Mouse (Mus musculus) forebrain, embryonic 10.5 days (tissue): Measurements from ENCODE around the gene Zfp799. TPM values are rescaled to one million over a fixed set of nuclear protein-coding genes. Genes with fewer than 3 reads are reported as not detected.
A peak's percentile ranks its signal among the peaks of the same experiment; 100 is the strongest.
"Not testable (repeated sequence)": the region's sequence is repeated elsewhere in the genome, so short reads cannot be mapped to it uniquely, and the experiment has no call there.

ENCODE experiments used
- DNase-seq: peaks from one replicate; pipeline ENCODE4 v3.0.0-alpha.2; 2017; ENCODE audit warnings: low spot score; ENCODE audit errors: extremely low spot score
- H3K27ac ChIP-seq: fragments of 300-500 bp; sonication (generic); 2 replicates; pipeline ENCODE4 v1.5.1; 2016; ENCODE audit warnings: mild to moderate bottlenecking
- H3K27me3 ChIP-seq: fragments of 300-500 bp; sonication (generic); 2 replicates; pipeline ENCODE4 v1.6.1; 2016; ENCODE audit warnings: mild to moderate bottlenecking; ENCODE audit not compliant: poor library complexity, severe bottlenecking
- H3K36me3 ChIP-seq: fragments of 300-500 bp; sonication (generic); replicated peaks from 2 replicates; pipeline ENCODE4 v1.6.1; 2016; ENCODE audit warnings: mild to moderate bottlenecking, moderate library complexity
- H3K4me1 ChIP-seq: fragments of 300-500 bp; sonication (generic); 2 replicates; pipeline ENCODE4 v1.6.1; 2016
- H3K4me3 ChIP-seq: fragments of 300-500 bp; sonication (generic); 2 replicates; pipeline ENCODE4 v1.5.1; 2016; ENCODE audit warnings: mild to moderate bottlenecking, moderate library complexity
- H3K9me3 ChIP-seq: fragments of 300-500 bp; sonication (generic); 2 replicates; pipeline ENCODE4 v1.6.1; 2016; ENCODE audit warnings: mild to moderate bottlenecking, moderate library complexity
- WGBS: fragments of 180-500 bp; shearing (Covaris S2); methylation state at CpG from one replicate; pipeline ENCODE4 v1.1.7; 2016; 5-methylcytosine and 5-hydroxymethylcytosine counted together
- polyA plus RNA-seq: library from polyadenylated mRNA; unstranded; fragments of >200 nt; fragmentation: Nextera tagmentation; extraction: Ambion mirVana; gene quantifications from 2 replicates; pipeline ENCODE4 v1.2.1, GENCODE M21; 2016

Gene Zfp799
- polyA plus RNA-seq: 14.2 and 14.7 TPM in 2 replicates

DNA sequence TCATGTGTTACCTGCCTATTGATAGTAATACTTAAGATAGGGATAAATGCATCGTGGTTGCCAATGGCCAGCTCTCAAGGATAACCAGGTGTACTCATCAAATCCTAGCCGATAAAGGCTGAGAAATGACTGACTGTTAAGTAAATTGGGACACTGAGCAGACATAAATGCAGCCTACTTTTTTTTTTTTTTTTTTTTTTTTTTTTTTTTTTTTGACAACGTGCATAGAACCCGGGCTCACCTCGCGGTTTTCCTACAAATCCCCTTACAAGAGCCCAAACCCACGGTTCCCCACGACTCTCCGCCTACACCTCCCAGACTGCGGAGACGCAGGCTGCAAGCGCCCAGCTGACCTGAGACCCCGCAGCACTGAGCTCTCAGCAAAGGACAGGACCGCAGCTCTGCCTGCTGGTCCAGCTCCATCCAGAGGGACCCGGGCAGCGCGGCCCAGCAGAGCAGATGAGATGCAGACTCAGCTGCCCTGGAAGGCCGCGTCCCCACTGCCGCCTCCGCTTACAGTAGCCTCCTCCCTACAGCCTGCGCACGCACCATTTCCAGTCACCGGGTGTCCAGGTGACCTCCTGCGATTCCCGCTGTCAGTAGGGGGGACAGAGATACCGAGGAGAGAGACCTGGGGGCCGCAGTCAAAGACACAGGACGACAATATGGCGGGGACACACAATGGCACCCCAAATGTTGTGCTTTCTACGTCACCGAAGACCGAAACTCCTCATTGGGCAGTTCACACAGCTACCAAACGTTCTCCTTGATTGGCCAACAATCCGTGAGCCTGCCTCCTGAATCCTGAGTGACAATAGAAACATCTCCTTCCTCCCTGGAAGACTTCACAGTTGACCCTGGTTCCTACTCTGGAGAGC lies at the start of gene Zfp799:
Gene Zfp799, minus strand, starts transcription at position 722 of the 878 bp plus-strand sequence.
- Histone ChIP-seq H3K9me3 (no peaks in the 10 kb centered on the region), H3K27me3 (no peaks in the 10 kb centered on the region), H3K4me1 (peaks cover 14% of the 10 kb centered on the region), H3K36me3 (peaks cover 25% of the 10 kb centered on the region), H3K27ac (peak within 1 kb of the TSS; percentile 95), H3K4me3 (peak within 1 kb of the TSS; percentile 80)
- WGBS: 3% methylated on average over 35 of the region's 35 CpGs
- DNase-seq: peak; percentile 85

DNA sequence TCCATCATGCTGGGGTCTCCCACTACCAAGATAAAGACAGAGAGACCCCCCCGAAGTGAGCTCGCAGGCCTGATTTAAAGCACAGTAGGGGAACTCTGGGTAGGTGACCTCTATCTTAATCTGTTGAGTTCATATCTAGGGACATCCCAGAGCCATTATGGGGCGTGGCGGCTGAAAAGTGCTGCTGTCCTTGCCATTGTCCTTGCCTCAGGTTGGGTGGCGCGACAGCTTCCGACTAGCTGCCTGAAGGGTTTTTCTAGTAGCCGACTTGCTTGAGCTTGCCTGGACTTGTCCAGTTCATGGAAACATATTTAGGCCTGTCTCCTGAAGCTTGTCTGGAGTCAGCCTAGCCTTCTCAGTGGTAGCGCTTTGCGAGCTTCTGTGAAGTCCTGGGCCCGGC lies 48.7 kb upstream of the Zfp799 start:
- DNase-seq: no peak
- H3K4me1 ChIP-seq: peaks cover 9% of the 10 kb centered on the region
- H3K27me3 ChIP-seq: peaks cover 9% of the 10 kb centered on the region; the same call in 1 of the 2 replicates
- no peak overlapping the region for H3K27ac ChIP-seq
- no peaks in the 10 kb centered on the region for H3K9me3 ChIP-seq
- peaks cover 51% of the 10 kb centered on the region for H3K36me3 ChIP-seq
- no peak overlapping the region for H3K4me3 ChIP-seq
- 94% methylated on average over 11 of the region's 11 CpGs for WGBS

DNA sequence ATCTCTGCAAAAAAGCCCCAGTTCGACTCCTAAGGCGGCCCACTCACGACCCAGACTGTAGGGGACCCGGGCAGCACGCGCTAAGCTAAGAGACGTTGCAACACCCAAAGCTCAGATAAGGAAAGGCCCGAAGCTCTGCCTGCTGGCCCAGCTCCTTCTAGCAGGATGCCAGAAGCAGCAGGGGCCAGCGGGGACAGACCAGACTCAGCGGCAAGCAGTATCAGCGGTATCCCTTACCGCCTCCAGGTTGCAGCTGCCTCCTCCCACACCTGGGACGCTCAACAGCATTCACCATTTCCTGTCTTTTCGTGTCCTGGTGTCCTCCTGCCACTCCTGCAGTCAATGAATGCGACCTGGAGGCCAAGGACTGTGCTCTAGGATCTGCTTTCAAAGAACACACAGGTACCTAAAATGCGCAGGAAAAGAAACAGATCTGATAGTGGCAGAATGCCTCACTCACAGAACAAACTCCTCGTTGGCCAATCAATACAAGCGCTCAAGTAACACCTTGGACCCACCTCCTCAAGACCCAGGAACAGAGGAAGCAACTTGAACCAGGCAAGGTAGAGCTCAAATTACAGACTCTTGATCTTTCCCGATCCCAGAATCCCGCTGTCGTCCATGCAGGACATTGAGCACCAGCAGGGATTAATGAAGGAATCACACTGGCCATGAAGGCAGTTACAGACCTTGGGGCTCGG lies 47.6 kb upstream of the Zfp799 start:
- no peak for DNase-seq
- H3K4me1 ChIP-seq: peaks cover 9% of the 10 kb centered on the region
- no peak overlapping the region for H3K27ac ChIP-seq
- WGBS: 16% methylated on average over 22 of the region's 22 CpGs
- no peak overlapping the region; the same call in 1 of the 2 replicates for H3K4me3 ChIP-seq
- peaks cover 39% of the 10 kb centered on the region for H3K36me3 ChIP-seq
- no peaks in the 10 kb centered on the region for H3K9me3 ChIP-seq
- H3K27me3 ChIP-seq: peaks cover 9% of the 10 kb centered on the region; the same call in 1 of the 2 replicates

DNA sequence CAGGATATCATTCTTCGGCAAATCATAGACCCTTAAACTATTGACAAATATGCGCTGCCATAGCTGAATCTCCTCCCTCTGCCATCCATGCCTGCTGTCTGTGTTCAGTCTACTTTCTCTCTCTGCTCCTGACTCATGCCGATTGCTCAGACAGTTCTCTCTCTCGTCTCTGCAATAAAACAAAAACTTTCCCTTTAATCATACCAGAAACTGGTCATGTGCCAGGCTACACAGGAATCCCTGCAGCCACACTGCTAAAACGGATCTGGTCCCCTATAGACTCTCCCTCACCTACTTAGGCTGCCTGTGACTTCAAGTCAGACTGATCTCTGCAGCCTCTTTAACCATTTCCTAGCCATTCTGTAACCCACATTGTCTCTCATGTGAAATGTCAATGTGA lies 42.6 kb upstream of the Zfp799 start:
- H3K36me3 ChIP-seq: no peaks in the 10 kb centered on the region
- 78% methylated on average over 5 of the region's 5 CpGs for WGBS
- peaks cover 3% of the 10 kb centered on the region; the same call in 1 of the 2 replicates for H3K9me3 ChIP-seq
- no peak for DNase-seq
- H3K4me3 ChIP-seq: no peak overlapping the region
- peaks cover 6% of the 10 kb centered on the region for H3K4me1 ChIP-seq
- H3K27ac ChIP-seq: no peak overlapping the region
- H3K27me3 ChIP-seq: peaks cover 9% of the 10 kb centered on the region; the same call in 1 of the 2 replicates

DNA sequence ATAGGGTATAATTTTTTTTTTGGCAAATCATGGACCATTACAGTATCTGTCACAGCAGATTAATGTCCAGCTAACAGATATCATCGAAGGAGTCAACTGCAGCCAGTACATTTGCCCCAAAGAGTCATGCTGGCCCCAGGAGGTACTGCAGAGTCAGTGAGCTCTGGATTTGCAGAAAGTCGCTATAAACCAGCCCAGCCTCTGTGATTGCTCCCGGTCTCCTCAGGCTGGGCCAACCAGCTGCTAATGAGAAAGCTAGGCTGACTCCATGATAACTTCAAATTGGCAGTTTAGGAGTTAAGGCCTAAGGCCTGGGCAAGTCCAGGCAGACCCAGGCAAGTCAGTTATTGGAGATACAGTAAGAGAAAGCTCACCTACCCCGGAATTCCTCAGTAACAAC lies 42.0 kb upstream of the Zfp799 start:
- Histone ChIP-seq H3K9me3 (peaks cover 3% of the 10 kb centered on the region; the same call in 1 of the 2 replicates), H3K4me3 (no peak overlapping the region), H3K27ac (no peak overlapping the region), H3K27me3 (0 out of 2 replicates have a peak, but pooled peaks cover 3% of the 10 kb centered on the region), H3K4me1 (peaks cover under 1% of the 10 kb centered on the region; the same call in 1 of the 2 replicates), H3K36me3 (no peaks in the 10 kb centered on the region)
- no peak for DNase-seq
- WGBS: 86% methylated on average over 4 of the region's 4 CpGs

DNA sequence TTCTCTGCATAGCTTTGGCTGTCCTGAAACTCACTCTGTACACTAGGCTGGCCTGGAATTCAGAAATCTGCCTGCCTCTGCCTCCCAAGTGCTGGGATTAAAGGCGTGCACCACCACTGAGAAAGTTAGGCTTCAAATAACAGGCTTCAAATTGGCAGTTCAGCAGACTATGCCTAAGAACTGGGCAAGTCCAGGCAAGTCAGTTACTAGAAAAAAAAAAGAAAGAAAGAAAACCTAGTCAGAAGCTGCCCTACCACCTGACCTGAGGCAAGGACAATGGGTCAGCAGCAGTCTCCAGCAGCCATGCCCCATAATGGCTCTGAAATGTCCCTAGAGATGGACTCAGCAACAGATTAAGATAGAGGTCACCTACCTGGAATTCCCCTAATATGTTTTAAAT lies 41.4 kb upstream of the Zfp799 start:
- Histone ChIP-seq H3K4me1 (no peaks in the 10 kb centered on the region), H3K27me3 (no peaks in the 10 kb centered on the region), H3K4me3 (no peak overlapping the region), H3K36me3 (no peaks in the 10 kb centered on the region), H3K27ac (no peak overlapping the region), H3K9me3 (peaks cover 3% of the 10 kb centered on the region; the same call in 1 of the 2 replicates)
- WGBS: 97% methylated on average over 1 of the region's 1 CpGs
- DNase-seq: no peak

DNA sequence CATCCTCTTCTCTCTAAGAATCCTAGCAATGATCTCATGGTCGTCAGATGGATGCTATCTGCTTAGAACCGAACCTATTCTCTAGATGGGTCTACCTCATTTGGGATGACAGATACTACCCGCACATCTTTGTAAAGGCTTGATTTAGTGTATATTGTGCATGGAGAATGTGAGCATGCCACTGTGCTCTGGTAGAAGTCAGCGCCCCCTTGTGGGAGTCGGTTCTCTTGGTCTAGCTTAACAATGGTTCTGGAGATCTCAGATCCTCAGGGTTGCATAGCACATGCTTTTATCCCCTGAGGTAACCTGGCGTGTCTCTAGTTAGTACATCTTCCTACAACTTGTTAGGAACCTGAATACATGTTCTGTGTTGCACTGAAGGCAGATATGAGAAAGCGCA lies 37.2 kb upstream of the Zfp799 start:
- not testable (repeated sequence) for DNase-seq, H3K36me3 ChIP-seq, H3K4me1 ChIP-seq, H3K27ac ChIP-seq, H3K9me3 ChIP-seq, H3K27me3 ChIP-seq, H3K4me3 ChIP-seq
- WGBS: 64% methylated on average over 5 of the region's 7 CpGs

DNA sequence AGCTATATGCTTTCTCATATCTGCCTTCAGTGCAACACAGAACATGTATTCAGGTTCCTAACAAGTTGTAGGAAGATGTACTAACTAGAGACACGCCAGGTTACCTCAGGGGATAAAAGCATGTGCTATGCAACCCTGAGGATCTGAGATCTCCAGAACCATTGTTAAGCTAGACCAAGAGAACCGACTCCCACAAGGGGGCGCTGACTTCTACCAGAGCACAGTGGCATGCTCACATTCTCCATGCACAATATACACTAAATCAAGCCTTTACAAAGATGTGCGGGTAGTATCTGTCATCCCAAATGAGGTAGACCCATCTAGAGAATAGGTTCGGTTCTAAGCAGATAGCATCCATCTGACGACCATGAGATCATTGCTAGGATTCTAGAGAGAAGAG lies 26.7 kb upstream of the Zfp799 start:
- WGBS: 76% methylated on average over 4 of the region's 6 CpGs
- H3K27me3 ChIP-seq, H3K36me3 ChIP-seq, DNase-seq, H3K9me3 ChIP-seq, H3K27ac ChIP-seq, H3K4me3 ChIP-seq, H3K4me1 ChIP-seq: not testable (repeated sequence)

DNA sequence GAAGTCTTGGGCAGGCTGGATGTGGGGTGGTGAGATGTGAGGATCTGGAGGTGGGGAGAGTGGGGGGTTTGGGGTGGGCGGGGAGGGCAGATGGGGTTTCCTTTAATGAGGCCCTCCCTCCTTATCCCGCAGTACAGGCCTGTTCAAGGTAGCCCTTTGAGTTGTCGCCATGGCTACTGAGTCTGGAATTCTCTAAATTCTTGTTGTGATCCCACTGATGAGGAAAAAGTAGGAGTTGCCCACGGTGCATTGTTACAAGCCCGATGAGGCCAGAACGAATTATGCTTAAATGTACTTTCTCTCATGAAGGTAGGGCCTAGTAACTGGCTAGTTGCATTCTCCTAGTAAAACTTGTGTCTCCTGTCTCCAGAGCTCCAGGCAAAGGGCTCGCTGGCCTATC lies 21.5 kb upstream of the Zfp799 start:
- Histone ChIP-seq H3K4me1 (peaks cover 10% of the 10 kb centered on the region), H3K27ac (peak overlapping the region; percentile 76), H3K4me3 (no peak overlapping the region), H3K36me3 (no peaks in the 10 kb centered on the region), H3K9me3 (no peaks in the 10 kb centered on the region), H3K27me3 (no peaks in the 10 kb centered on the region)
- 40% methylated on average over 7 of the region's 7 CpGs for WGBS
- DNase-seq: peak; percentile 21

DNA sequence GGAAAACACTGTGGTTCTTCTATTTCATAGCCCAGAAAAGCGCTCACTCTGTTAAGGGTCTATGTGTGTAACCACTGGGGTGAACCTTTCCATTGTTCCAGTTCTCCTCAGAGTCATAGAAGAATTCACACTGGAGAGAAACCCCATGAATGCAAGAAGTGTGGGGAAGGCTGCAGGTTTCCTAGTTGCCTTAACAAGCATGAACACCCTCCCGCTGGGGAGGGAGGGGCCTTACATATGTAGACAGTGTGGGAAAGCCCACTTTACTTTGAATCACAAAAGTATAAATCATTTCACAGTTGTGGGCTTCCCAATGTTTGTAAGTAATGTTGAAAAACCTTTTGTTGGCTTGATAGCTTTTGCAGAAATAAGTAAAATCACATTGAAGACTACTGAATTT lies 11.3 kb upstream of the Zfp799 start:
- no peak for DNase-seq
- H3K27ac ChIP-seq: no peak overlapping the region
- peaks cover 11% of the 10 kb centered on the region for H3K4me1 ChIP-seq
- H3K4me3 ChIP-seq: no peak overlapping the region
- H3K9me3 ChIP-seq: no peaks in the 10 kb centered on the region
- no peaks in the 10 kb centered on the region for H3K36me3 ChIP-seq
- WGBS: 88% methylated on average over 2 of the region's 2 CpGs
- no peaks in the 10 kb centered on the region for H3K27me3 ChIP-seq

DNA sequence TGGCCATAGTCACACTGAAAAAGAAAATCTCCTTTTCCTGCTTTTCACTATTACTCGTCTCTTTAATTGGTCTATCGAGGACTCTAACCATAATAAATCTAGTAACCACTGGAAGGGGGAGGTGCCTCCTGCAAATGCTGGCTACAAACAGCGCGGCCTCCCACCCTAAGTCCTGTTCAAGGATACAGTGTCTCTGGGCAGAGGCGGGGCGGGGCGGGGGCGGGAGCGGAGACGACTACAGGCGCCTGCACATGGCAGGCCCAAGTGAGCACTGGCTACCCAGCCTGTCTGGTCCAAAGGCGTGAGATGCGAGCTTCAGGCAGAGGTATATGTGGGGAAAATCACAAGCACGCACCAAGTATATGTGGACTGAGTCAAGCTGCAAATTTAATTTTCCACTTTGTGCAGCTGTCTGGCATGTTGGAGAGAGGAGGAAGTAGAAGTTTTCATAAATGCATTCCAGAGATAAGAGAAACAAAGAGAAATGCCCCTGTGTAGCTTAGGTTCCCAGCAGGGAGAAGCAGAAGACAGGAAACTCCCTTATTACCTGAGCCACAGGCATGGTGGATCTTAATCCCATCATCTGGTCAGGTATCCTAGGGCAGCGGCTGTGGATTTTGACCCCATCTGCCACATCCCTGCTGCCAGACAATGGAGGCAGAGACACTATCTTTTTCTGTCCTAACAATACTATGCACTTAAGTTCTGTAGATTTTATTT lies 9.2 kb upstream of the Zfp799 start:
- no peaks in the 10 kb centered on the region for H3K36me3 ChIP-seq
- 52% methylated on average over 15 of the region's 15 CpGs for WGBS
- no peak overlapping the region for H3K27ac ChIP-seq
- no peak for DNase-seq
- H3K4me3 ChIP-seq: no peak overlapping the region; the same call in 1 of the 2 replicates
- no peaks in the 10 kb centered on the region for H3K27me3 ChIP-seq
- peaks cover 11% of the 10 kb centered on the region for H3K4me1 ChIP-seq
- no peaks in the 10 kb centered on the region for H3K9me3 ChIP-seq

DNA sequence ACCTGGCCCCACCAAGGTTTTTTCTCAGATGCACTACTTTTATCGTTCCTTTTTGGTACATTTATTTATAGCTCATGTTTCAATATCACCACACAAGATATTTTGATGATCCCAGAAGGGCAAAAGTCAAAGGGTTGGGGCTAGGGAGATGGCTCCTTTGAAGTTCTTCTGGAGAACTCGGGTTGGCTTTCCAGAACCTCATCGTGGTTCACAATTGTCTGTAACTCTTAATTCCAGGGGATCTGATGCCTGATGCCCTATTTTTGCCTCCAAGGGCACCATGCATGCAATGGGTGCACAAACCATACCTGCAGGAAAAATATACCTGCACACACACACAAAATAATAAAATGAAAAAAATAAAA lies 339 bp upstream of the Zfp799 start:
- peaks cover 19% of the 10 kb centered on the region for H3K36me3 ChIP-seq
- no peaks in the 10 kb centered on the region for H3K9me3 ChIP-seq
- no peak for DNase-seq
- peak overlapping the region; percentile 95 for H3K27ac ChIP-seq
- no peaks in the 10 kb centered on the region for H3K27me3 ChIP-seq
- peaks cover 14% of the 10 kb centered on the region for H3K4me1 ChIP-seq
- H3K4me3 ChIP-seq: peak overlapping the region; percentile 80
- 39% methylated on average over 3 of the region's 3 CpGs for WGBS
